Mouse (Mus musculus): ENCODE results near the gene Hdac5. TPM values are rescaled to one million over a fixed set of nuclear protein-coding genes. Genes with fewer than 3 reads are reported as not detected.

Hdac5 gene
- total and polyA plus RNA-seq, 3 experiments, result 9.1 to 29.3 TPM; not detected in 1

DNA sequence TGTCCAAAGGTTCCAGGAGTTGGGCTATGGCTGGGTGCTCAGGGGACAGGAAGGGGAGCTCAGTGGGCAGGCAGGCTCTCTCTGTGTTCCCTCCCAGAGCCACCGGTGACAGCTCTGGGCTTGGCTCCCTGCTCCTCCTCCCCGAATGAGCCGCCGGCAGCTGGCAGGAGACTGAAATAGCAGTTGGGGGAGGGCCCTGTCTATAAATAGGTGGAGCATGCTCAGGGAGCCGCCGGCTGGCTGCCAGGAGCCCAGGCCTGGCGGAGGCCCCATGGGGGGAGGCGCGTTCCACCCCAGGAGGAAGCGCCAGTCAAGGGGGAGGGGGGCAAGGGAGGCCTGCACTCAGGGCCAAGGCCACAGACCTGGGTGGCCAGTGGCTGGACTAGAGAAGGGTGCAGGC lies 11.2 kb downstream of the Hdac5 start:
- Histone ChIP-seq H3K36me3 (ENCODE audit: control insufficient read depth in 1 of 2, insufficient read depth in 2 of 2, low read length in 2 of 2) (peaks cover 0 to 34% of the 10 kb centered on the region in 2 experiments; a peak in 2 of 4 replicates), H3K9me3 (replicated peaks; ENCODE audit: insufficient read depth, low read length) (no peaks in the 10 kb centered on the region), H3K4me3 (ENCODE audit: control insufficient read depth in 1 of 2, insufficient read depth in 1 of 2, low read depth in 2 of 2, low read length in 2 of 2) (no peak overlapping the region), H3K27ac (ENCODE audit: control insufficient read depth, low read depth, low read length) (peak overlapping the region; percentile 5; the same call in 1 of the 2 replicates), H3K9ac (ENCODE audit: control insufficient read depth, low read depth, low read length, poor library complexity, severe bottlenecking) (peak overlapping the region; percentile 3; the same call in 1 of the 2 replicates), H3K27me3 (ENCODE audit: control insufficient read depth in 1 of 2, insufficient read depth in 2 of 2, low read length in 2 of 2) (no peaks in the 10 kb centered on the region), H3K79me2 (ENCODE audit: control insufficient read depth, insufficient read depth, low read length, poor library complexity) (no peaks in the 10 kb centered on the region), H3K4me1 (ENCODE audit: control insufficient read depth in 1 of 2, insufficient read depth in 2 of 2, low read length in 2 of 2) (peaks cover 20 to 56% of the 10 kb centered on the region in 2 experiments)
- DNase-seq (ENCODE audit: low read depth, low spot score), result peak; percentile 95
- TF ChIP-seq POLR2AphosphoS2 (IDR thresholded peaks at IDR 0.05; ENCODE audit: low read length) (no peak), GATA1 (IDR thresholded peaks at IDR 0.05; ENCODE audit: low read depth, low read length) (no peak), MAFK (IDR thresholded peaks at IDR 0.05; ENCODE audit: borderline replicate concordance, low read depth, low read length) (no peak; the same call in 1 of the 2 replicates), ZMIZ1 (IDR thresholded peaks at IDR 0.05; ENCODE audit: low read depth, low read length) (no peak; the same call in 1 of the 2 replicates), ELF1 (IDR thresholded peaks at IDR 0.05; ENCODE audit: low read depth, low read length) (peak; percentile 73), CTCF (IDR thresholded peaks at IDR 0.05 in 2 of 3, conservative IDR thresholded peaks at IDR 0.05 in 1 of 3; ENCODE audit: control insufficient read depth in 1 of 3, insufficient read depth in 1 of 3, low read depth in 2 of 3, low read length in 3 of 3, poor library complexity in 1 of 3, severe bottlenecking in 1 of 3) (no peak), UBTF (IDR thresholded peaks at IDR 0.05; ENCODE audit: borderline replicate concordance, insufficient read depth, low read depth, low read length) (peak; percentile 99), USF1 (IDR thresholded peaks at IDR 0.05; ENCODE audit: low read depth, low read length) (peak; percentile 58; the same call in 1 of the 2 replicates), ZC3H11A (IDR thresholded peaks at IDR 0.05; ENCODE audit: low read depth, low read length) (no peak), KAT2A (conservative IDR thresholded peaks at IDR 0.05; ENCODE audit: low read depth, low read length) (no peak), ZNF384 (IDR thresholded peaks at IDR 0.05; ENCODE audit: low read depth, low read length) (no peak; the same call in 1 of the 2 replicates), MYB (IDR thresholded peaks at IDR 0.05; ENCODE audit: low read depth, low read length) (no peak), ETS1 (IDR thresholded peaks at IDR 0.05; ENCODE audit: low read depth, low read length) (peak; percentile 98), ZKSCAN1 (IDR thresholded peaks at IDR 0.05; ENCODE audit: low read depth, low read length) (no peak), E2F4 (IDR thresholded peaks at IDR 0.05; ENCODE audit: borderline replicate concordance, low read depth, low read length) (no peak), MYC (IDR thresholded peaks at IDR 0.05; ENCODE audit: low read depth, low read length) (no peak), NELFE (IDR thresholded peaks at IDR 0.05; ENCODE audit: low read depth, low read length) (no peak), GABPA (IDR thresholded peaks at IDR 0.05; ENCODE audit: low read depth, low read length) (no peak), POLR2A (IDR thresholded peaks at IDR 0.05; ENCODE audit: control insufficient read depth in 1 of 2, insufficient read depth in 1 of 2, low read depth in 1 of 2, low read length in 2 of 2, poor library complexity in 1 of 2) (peak in 1 of 2 experiments; percentile 29; a peak in 1 of 4 replicates), TAL1 (IDR thresholded peaks at IDR 0.05; ENCODE audit: low read length) (no peak; the same call in 1 of the 2 replicates), JUND (IDR thresholded peaks at IDR 0.05; ENCODE audit: low read depth, low read length) (no peak), RCOR1 (IDR thresholded peaks at IDR 0.05; ENCODE audit: low read depth, low read length) (peak; percentile 55; the same call in 1 of the 2 replicates), HCFC1 (IDR thresholded peaks at IDR 0.05; ENCODE audit: low read depth, low read length) (0 out of 2 replicates have a peak, but pooled peaks have one; percentile 59), RAD21 (IDR thresholded peaks at IDR 0.05; ENCODE audit: low read depth, low read length) (no peak), NRF1 (IDR thresholded peaks at IDR 0.05; ENCODE audit: insufficient read depth, low read depth, low read length, poor library complexity, severe bottlenecking) (peak; percentile 89), MAX (IDR thresholded peaks at IDR 0.05; ENCODE audit: low read length) (peak; percentile 63; the same call in 1 of the 2 replicates), SIN3A (IDR thresholded peaks at IDR 0.05; ENCODE audit: low read length) (peak; percentile 94), SMC3 (IDR thresholded peaks at IDR 0.05; ENCODE audit: low read depth, low read length) (no peak), TBP (IDR thresholded peaks at IDR 0.05; ENCODE audit: low read depth, low read length) (peak; percentile 96), POLR2AphosphoS5 (IDR thresholded peaks at IDR 0.05; ENCODE audit: borderline replicate concordance, low read depth, low read length) (no peak), TCF12 (IDR thresholded peaks at IDR 0.05; ENCODE audit: low read depth, low read length) (peak; percentile 77), MXI1 (IDR thresholded peaks at IDR 0.05; ENCODE audit: low read depth, low read length) (peak; percentile 86), BHLHE40 (IDR thresholded peaks at IDR 0.05; ENCODE audit: borderline replicate concordance, low read depth, low read length) (peak; percentile 81), MAZ (IDR thresholded peaks at IDR 0.05; ENCODE audit: low read depth, low read length) (peak; percentile 98; the same call in 1 of the 2 replicates), CHD2 (IDR thresholded peaks at IDR 0.05; ENCODE audit: low read length) (peak; percentile 68), EP300 (IDR thresholded peaks at IDR 0.05; ENCODE audit: low read depth in 1 of 2, low read length in 2 of 2) (peak; percentile 72 to 73), USF2 (IDR thresholded peaks at IDR 0.05; ENCODE audit: borderline replicate concordance in 1 of 2, insufficient read depth in 1 of 2, low read depth in 1 of 2, low read length in 2 of 2) (no peak), CHD1 (IDR thresholded peaks at IDR 0.05; ENCODE audit: low read depth, low read length) (no peak)
